Mouse (Mus musculus) olfactory bulb, adult 2 months (tissue): Measurements from ENCODE around the gene Arhgap23. TPM values are rescaled to one million over a fixed set of nuclear protein-coding genes. Genes with fewer than 3 reads are reported as not detected.

ENCODE experiments used
- H3K27ac ChIP-seq: fragments of 200-500 bp; 2 replicates; pipeline ENCODE4 v1.5.1; 2012; ENCODE audit warnings: low read depth, low read length; ENCODE audit not compliant: insufficient read depth
- H3K4me1 ChIP-seq: fragments of 200-500 bp; 2 replicates; pipeline ENCODE4 v1.6.1; 2012; ENCODE audit warnings: low read length; ENCODE audit not compliant: control insufficient read depth, insufficient read depth
- H3K4me3 ChIP-seq: fragments of 200-500 bp; 2 replicates; pipeline ENCODE4 v1.5.1; 2012; ENCODE audit warnings: mild to moderate bottlenecking, low read depth, low read length, moderate library complexity; ENCODE audit not compliant: insufficient read depth
- CTCF ChIP-seq: fragments of 200-500 bp; IDR thresholded peaks from 2 replicates; pipeline ENCODE4 v1.5.1; 2012; ENCODE audit warnings: low read depth, mild to moderate bottlenecking, low read length, moderate library complexity; ENCODE audit not compliant: insufficient read depth
- POLR2A ChIP-seq: fragments of 200-500 bp; IDR thresholded peaks from 2 replicates; pipeline ENCODE4 v1.6.1; 2012; ENCODE audit warnings: mild to moderate bottlenecking, low read depth, low read length, moderate library complexity; ENCODE audit not compliant: insufficient read depth
- WGBS: fragments of 180-500 bp; shearing (Covaris S2); methylation state at CpG from one replicate; pipeline ENCODE4 v1.1.7; 2018; 5-methylcytosine and 5-hydroxymethylcytosine counted together
- polyA plus RNA-seq: library from polyadenylated mRNA; stranded (reverse); fragments of >200 nt; gene quantifications from 2 replicates; pipeline ENCODE4 v1.2.4, GENCODE M21; 2012; ENCODE audit warnings: low replicate concordance; ENCODE audit not compliant: missing spikeins, insufficient read depth, insufficient read length

The Arhgap23 gene
- polyA plus RNA-seq, 1 experiment, result not detected

DNA sequence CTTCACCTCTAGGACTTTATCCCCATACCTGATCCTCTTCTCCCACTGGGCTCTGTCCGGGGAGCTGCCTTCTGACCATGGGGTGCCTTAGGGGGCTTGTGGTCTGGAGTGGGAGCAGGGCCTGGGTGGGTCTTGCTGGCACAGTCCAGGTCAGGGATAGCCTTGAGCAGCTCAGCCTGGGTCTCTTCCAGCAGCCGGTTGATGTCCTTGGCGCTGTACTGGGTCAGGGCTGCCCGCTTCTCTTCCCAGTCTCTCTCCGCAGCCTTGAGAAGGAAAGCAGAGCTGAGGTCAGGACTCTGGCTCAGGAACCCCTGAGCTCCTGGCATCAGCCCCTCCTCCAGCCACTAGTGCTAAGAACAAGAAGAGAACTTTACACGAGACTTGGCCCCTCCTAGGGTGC is 110.0 kb downstream of the Arhgap23 start:
- no peak overlapping the region for H3K4me3 ChIP-seq
- WGBS, result 80% methylated on average over 6 of the region's 6 CpGs
- peaks cover 18% of the 10 kb centered on the region for H3K4me1 ChIP-seq
- H3K27ac ChIP-seq, result no peak overlapping the region
- TF ChIP-seq POLR2A (no peak), CTCF (no peak)

DNA sequence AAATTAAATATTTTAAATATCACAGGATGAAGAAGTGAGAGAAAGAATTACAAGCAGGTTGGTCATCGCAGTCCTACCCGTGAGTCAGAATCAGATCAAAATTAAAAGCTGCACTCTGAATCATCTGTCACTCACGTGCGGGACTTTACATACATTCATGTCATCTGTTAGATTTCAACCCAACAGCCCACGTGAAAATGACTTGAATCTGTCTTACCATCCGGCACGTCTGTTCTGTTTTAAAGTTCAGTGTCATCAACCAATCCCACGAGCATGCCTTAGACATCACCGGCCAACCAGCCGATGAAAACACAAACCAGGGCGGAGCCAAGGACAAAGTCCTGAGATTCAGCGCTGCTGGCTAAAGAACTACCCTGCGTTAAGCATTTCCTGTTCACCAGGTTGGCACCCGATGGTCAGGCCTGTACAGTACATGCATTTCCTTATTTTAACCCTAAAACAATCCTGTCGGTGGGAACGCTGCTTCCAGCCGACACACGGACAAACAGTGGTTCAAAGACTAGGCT is 113.0 kb downstream of the Arhgap23 start:
- Histone ChIP-seq H3K4me1 (peaks cover 34% of the 10 kb centered on the region), H3K4me3 (no peak overlapping the region), H3K27ac (no peak overlapping the region)
- TF ChIP-seq CTCF (no peak), POLR2A (no peak)
- 85% methylated on average over 18 of the region's 18 CpGs for WGBS

DNA sequence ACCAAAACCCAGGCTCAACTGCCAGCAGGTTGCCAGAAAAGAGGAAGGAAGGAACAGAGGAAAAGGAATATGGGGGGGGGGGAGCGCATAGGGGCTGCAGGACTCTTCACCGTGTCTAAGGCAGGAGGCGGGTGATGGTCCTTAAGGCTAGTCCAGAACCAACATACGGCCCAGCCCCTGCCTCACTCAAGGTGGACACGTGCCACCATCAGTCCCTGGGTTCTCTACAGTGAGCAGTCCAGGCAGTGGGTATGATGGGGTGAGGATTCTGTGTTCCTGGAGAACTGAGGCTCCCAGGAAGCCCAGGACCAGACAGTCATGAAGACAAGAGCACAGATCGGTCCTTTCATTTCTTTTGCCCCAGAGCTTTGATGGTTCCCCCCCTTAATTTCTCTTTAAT is 114.7 kb downstream of the Arhgap23 start:
- H3K27ac ChIP-seq, result no peak overlapping the region
- H3K4me1 ChIP-seq, result peaks cover 27% of the 10 kb centered on the region
- WGBS, result 90% methylated on average over 6 of the region's 6 CpGs
- no peak overlapping the region for H3K4me3 ChIP-seq
- TF ChIP-seq POLR2A (no peak), CTCF (no peak)

GRCm38 (mm10) chr11:97530961-97531360 is 115.6 kb downstream of the Arhgap23 start:
- Histone ChIP-seq H3K4me3 (no peak overlapping the region), H3K27ac (no peak overlapping the region), H3K4me1 (peaks cover 27% of the 10 kb centered on the region)
- 67% methylated on average over 5 of the region's 5 CpGs for WGBS
- TF ChIP-seq POLR2A, result no peak
- TF ChIP-seq CTCF, result no peak

DNA sequence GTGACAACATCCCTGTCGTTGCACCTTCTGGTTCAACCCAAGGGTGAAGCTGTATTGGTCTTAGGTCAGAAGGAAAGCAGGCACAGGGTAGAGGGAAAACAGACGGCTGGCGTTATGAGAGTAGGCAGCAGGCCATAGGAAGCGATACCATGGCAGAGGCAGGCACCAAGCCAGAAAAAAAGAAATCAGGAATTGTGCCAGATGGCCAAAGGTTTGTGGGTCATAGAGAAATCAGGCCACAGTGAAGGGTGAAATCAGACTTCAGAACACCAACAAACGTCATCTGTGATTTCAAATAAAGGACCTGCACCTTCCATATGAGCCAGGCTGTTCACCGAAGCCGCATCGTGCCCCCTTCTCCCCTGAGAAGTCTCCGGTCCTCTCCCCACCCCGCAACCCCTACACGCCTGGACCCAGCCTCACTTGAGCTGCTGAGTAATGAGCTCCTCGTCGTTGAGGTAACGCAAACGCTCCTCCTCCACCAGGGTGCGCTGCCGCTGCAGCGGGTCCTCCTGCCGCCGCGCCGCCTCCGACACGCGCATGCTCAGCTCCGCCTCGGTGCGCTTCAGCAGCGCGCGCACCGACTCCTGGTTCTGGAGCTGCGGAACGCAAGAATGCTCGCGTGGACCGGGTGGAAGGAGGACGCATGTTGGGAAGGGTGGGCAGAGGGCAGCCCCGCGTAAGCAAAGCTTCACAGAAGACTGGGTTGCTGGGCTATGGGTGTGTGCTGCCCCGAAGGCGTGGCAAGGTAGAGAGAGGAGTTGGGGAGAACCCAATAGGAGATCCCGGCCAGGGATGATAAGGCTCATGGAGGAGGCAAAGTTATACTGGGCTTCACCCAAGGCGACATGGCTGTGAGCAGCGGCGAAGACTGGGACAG is 116.3 kb downstream of the Arhgap23 start:
- no peak overlapping the region for H3K27ac ChIP-seq

DNA sequence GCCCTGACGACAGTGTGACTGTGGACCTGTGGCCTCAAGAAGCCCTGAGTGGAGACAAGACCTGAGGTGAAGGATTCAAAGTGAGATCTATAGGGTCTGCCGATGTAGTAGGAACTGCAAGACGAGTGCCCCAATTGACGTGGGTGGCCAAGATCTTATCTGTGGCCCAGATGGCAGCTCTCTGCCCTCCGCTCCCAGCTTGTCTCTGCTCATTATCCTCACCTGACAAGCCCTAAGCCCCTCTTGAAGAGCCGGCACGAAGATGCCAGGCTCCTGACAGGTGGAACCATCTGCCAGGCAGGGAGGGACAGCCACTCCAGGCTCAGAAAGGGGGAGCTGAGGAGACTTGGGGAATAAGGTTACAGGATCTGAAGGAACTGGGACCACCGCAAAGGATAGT is 117.0 kb downstream of the Arhgap23 start:
- Histone ChIP-seq H3K27ac (no peak overlapping the region), H3K4me3 (no peak overlapping the region), H3K4me1 (peaks cover 41% of the 10 kb centered on the region)
- TF ChIP-seq POLR2A, result no peak
- TF ChIP-seq CTCF, result no peak
- 61% methylated on average over 8 of the region's 8 CpGs for whole genome bisulfite sequencing

More for the DNA sequence above, 116.3 kb downstream of the Arhgap23 start:
- peak; percentile 90 for TF ChIP-seq CTCF
- peak; percentile 44; the same call in 1 of the 2 replicates for TF ChIP-seq POLR2A
- peaks cover 34% of the 10 kb centered on the region for H3K4me1 ChIP-seq
- H3K4me3 ChIP-seq, result peak overlapping the region; percentile 25
- 7% methylated on average over 46 of the region's 46 CpGs for WGBS

GRCm38 (mm10) chr11:97532950-97533582 is 117.7 kb downstream of the Arhgap23 start:
- WGBS, result 32% methylated on average over 20 of the region's 20 CpGs
- TF ChIP-seq CTCF, result no peak
- no peak for TF ChIP-seq POLR2A
- Histone ChIP-seq H3K27ac (no peak overlapping the region), H3K4me1 (peaks cover 46% of the 10 kb centered on the region), H3K4me3 (no peak overlapping the region)

- TF ChIP-seq CTCF, result no peak
- TF ChIP-seq POLR2A, result no peak
- Histone ChIP-seq H3K27ac (no peak overlapping the region), H3K4me1 (peaks cover 46% of the 10 kb centered on the region), H3K4me3 (no peak overlapping the region)
- WGBS, result 78% methylated on average over 7 of the region's 7 CpGs
These were observed 118.3 kb downstream of the Arhgap23 start for GRCm38 (mm10) chr11:97533653-97534052.
